Mouse (Mus musculus) neural tube, embryonic 15.5 days (tissue): Measurements from ENCODE around the gene Zxdb. TPM values are rescaled to one million over a fixed set of nuclear protein-coding genes. Genes with fewer than 3 reads are reported as not detected.

ENCODE experiments used
- polyA plus RNA-seq: library from polyadenylated mRNA; unstranded; fragments of >200 nt; fragmentation: Nextera tagmentation; extraction: Ambion mirVana; gene quantifications from 2 replicates; pipeline ENCODE4 v1.2.1, GENCODE M21; 2015

The Zxdb gene
- polyA plus RNA-seq, 1 experiment from 2014 or later, result 1.6 TPM

Other genes starting within 250 kb of the Zxdb start
- 910 and 1,001 TPM in 2 replicates for gene Maged1, start 182.4 kb upstream of the Zxdb start, polyA plus RNA-seq
- 21.8 and 23.5 TPM in 2 replicates for gene Gspt2, start 88.5 kb upstream of the Zxdb start, polyA plus RNA-seq